In the genomic region with DNA sequence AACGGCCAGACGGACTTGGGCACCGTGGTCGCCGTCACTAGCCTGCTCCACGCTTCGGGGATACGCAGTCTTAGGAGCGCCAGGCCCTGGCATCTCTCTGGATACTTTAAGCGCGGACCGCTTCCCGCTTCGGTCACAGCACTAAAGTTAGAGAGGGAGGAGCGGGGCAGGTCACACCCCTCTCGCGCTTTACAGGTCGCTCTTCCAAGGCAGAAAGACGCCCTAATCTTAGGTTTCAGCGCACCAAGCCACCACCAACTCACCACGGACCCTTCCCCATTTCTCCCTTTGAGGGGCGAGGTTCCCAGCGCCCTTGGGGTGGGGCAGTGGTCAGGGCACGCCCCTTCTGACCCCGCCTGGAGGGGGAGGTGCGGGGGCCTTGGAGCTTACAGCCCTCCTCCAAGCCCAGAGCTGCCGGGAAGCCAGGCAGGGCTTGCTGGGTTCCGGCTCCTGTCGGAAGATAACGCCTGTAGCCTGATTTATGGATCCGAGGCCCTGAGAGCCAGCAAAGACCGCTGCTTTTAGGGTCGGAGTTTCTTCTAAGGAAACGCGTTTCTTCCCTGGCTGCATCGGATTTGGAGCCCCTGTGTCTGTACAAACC, we compare ENCODE assay signal across 8 mouse cellular contexts. TPM values are rescaled to one million over a fixed set of nuclear protein-coding genes. Genes with fewer than 3 reads are reported as not detected.
DNase-seq lines count a peak whose midpoint lies in the region; ATAC-seq and TF ChIP-seq lines count a peak whose summit lies in the region.

No protein-coding gene starts in this region.

- H3K27me3 ChIP-seq in heart, embryonic 11.5 days (ENCODE audit: control insufficient read depth, insufficient read depth, low read length) = peaks cover 100% of the 10 kb centered on the region
- H3K27me3 ChIP-seq in intestine, postnatal 0 days (replicated peaks; ENCODE audit: control insufficient read depth, insufficient read depth, low read length) = peaks cover 100% of the 10 kb centered on the region
- H3K27me3 ChIP-seq in midbrain, embryonic 14.5 days (ENCODE audit: control insufficient read depth, insufficient read depth, low read length) = peaks cover 98% of the 10 kb centered on the region

- TF ChIP-seq CTCF in intestine, postnatal 0 days (IDR thresholded peaks at IDR 0.05; ENCODE audit: low read depth) = no peak

- no peak for ATAC-seq in heart, embryonic 11.5 days (replicated peaks; ENCODE audit: insufficient number of reproducible peaks, low FRiP score, low TSS enrichment)
- ATAC-seq in intestine, postnatal 0 days = no peak
- no peak for ATAC-seq in midbrain, embryonic 14.5 days (ENCODE audit: low FRiP score, low TSS enrichment)

- 0 out of 2 replicates have a peak overlapping the region, but pooled peaks have one; percentile 4 for H3K9ac ChIP-seq in heart, embryonic 11.5 days (ENCODE audit: low read depth, low read length)
- no peak overlapping the region for H3K9ac ChIP-seq in intestine, postnatal 0 days (ENCODE audit: low read depth, low read length)
- no peak overlapping the region for H3K9ac ChIP-seq in midbrain, embryonic 14.5 days (replicated peaks; ENCODE audit: low read length)

- peak overlapping the region; percentile 35 for H3K4me3 ChIP-seq in heart, embryonic 11.5 days (ENCODE audit: low read depth, low read length)
- H3K4me3 ChIP-seq in intestine, postnatal 0 days (ENCODE audit: low read depth, low read length) = peak overlapping the region; percentile 41
- H3K4me3 ChIP-seq in midbrain, embryonic 14.5 days (replicated peaks; ENCODE audit: low read depth, low read length) = peak overlapping the region; percentile 14; the same call in 1 of the 2 replicates

- H3K27ac ChIP-seq in heart, embryonic 11.5 days (ENCODE audit: low read depth, low read length) = no peak overlapping the region
- no peak overlapping the region for H3K27ac ChIP-seq in intestine, postnatal 0 days (ENCODE audit: low read depth, low read length)
- no peak overlapping the region for H3K27ac ChIP-seq in midbrain, embryonic 14.5 days (replicated peaks; ENCODE audit: low read depth, low read length)

- H3K4me2 ChIP-seq in heart, embryonic 11.5 days = peak overlapping the region; percentile 64
- H3K4me2 ChIP-seq in intestine, postnatal 0 days (replicated peaks; ENCODE audit: low read depth) = peak overlapping the region; percentile 64
- peak overlapping the region; percentile 24 for H3K4me2 ChIP-seq in midbrain, embryonic 14.5 days (ENCODE audit: low read length)

- no peaks in the 10 kb centered on the region for H3K36me3 ChIP-seq in heart, embryonic 11.5 days (ENCODE audit: control insufficient read depth, insufficient read depth, low read length)
- no peaks in the 10 kb centered on the region for H3K36me3 ChIP-seq in intestine, postnatal 0 days (ENCODE audit: control insufficient read depth, insufficient read depth)
- H3K36me3 ChIP-seq in midbrain, embryonic 14.5 days (ENCODE audit: control insufficient read depth, insufficient read depth, low read length) = no peaks in the 10 kb centered on the region

- H3K4me1 ChIP-seq in heart, embryonic 11.5 days (ENCODE audit: control insufficient read depth, insufficient read depth, low read length) = peaks cover 40% of the 10 kb centered on the region
- no peaks in the 10 kb centered on the region for H3K4me1 ChIP-seq in intestine, postnatal 0 days (replicated peaks; ENCODE audit: control insufficient read depth, insufficient read depth, low read length)
- peaks cover 19% of the 10 kb centered on the region for H3K4me1 ChIP-seq in midbrain, embryonic 14.5 days (ENCODE audit: control insufficient read depth, insufficient read depth, low read length)

- DNase-seq in heart, adult 9 months (ENCODE audit: low spot score in 2 of 2) = no peak
- peak; percentile 74 for DNase-seq in embryo, embryonic 10 days (ENCODE audit: low spot score)
- DNase-seq in midbrain, embryonic 14.5 days = peak; percentile 34
- no peak for DNase-seq in right cerebral cortex, postnatal 4 days
- no peak for DNase-seq in ovary, postnatal 14 days (ENCODE audit: low spot score)
- DNase-seq in testis, postnatal 10 days (ENCODE audit: low spot score) = no peak

- H3K9me3 ChIP-seq in heart, embryonic 11.5 days (replicated peaks; ENCODE audit: control insufficient read depth, low read length) = no peaks in the 10 kb centered on the region
- H3K9me3 ChIP-seq in intestine, postnatal 0 days (ENCODE audit: control insufficient read depth) = no peaks in the 10 kb centered on the region
- no peaks in the 10 kb centered on the region for H3K9me3 ChIP-seq in midbrain, embryonic 14.5 days (ENCODE audit: control insufficient read depth, low read length)

- WGBS in heart, embryonic 11.5 days (ENCODE audit: insufficient replicate concordance) = 1% methylated on average over 36 of the region's 36 CpGs
- WGBS in intestine, postnatal 0 days = 3% methylated on average over 36 of the region's 36 CpGs
- WGBS in midbrain, embryonic 14.5 days = under 1% methylated on average over 36 of the region's 36 CpGs

RNA-seq across cellular contexts. Expression of gene Gbx2, which starts 3.8 kb away (rescaled TPM):
- 0.17 and 0.39 TPM in 2 replicates for polyA plus RNA-seq in heart, embryonic 11.5 days (2014; fragmentation: Nextera tagmentation; extraction: Ambion mirVana)
- polyA plus RNA-seq in intestine, postnatal 0 days (2015; fragmentation: Nextera tagmentation; extraction: Ambion mirVana) = 0.08 and 0.16 TPM in 2 replicates
- polyA plus RNA-seq in midbrain, embryonic 14.5 days (2014; fragmentation: Nextera tagmentation; extraction: Ambion mirVana) = 11.6 and 12.1 TPM in 2 replicates

Comparison
In these comparisons a context has a peak if more than half of its experiments do, and no peak if none do; other contexts are left out.
1. DNase-seq: peak in embryo, embryonic 10 days (single experiment) and midbrain, embryonic 14.5 days (single experiment); none in heart, adult 9 months (0 of 2), right cerebral cortex, postnatal 4 days (single experiment), ovary, postnatal 14 days (single experiment) and testis, postnatal 10 days (single experiment).
2. Peak in every context shown above with its lines, with median percentiles within 50 percentile points of each other: H3K4me2 ChIP-seq and H3K4me3 ChIP-seq.